Mouse (Mus musculus) intestine, embryonic 14.5 days (tissue): ENCODE data around the gene Olfr434. TPM values are rescaled to one million over a fixed set of nuclear protein-coding genes. Genes with fewer than 3 reads are reported as not detected.
"Not testable (repeated sequence)": the region's sequence is repeated elsewhere in the genome, so short reads cannot be mapped to it uniquely, and the experiment has no call there.

Source experiments
- ATAC-seq: fragments of 200-750 bp; cut with Nextera tagmentation; replicated peaks from 2 replicates; pipeline ENCODE4 v1.8.0; 2017; ENCODE audit warnings: low read depth, moderate number of reproducible peaks, moderate TSS enrichment, moderate library complexity; ENCODE audit not compliant: low FRiP score, low TSS enrichment
- DNase-seq: peaks from one replicate; pipeline ENCODE4 v3.0.0-alpha.2; 2018; ENCODE audit warnings: low spot score
- H3K27ac ChIP-seq: fragments of 300-500 bp; sonication (generic); 2 replicates; pipeline ENCODE4 v1.5.1; 2014; ENCODE audit warnings: low read depth, mild to moderate bottlenecking, control low read depth
- H3K27me3 ChIP-seq: fragments of 300-500 bp; sonication (generic); replicated peaks from 2 replicates; pipeline ENCODE4 v1.6.1; 2014; ENCODE audit warnings: low read length, control low read depth; ENCODE audit not compliant: control insufficient read depth, insufficient read depth
- H3K36me3 ChIP-seq: fragments of 300-500 bp; sonication (generic); 2 replicates; pipeline ENCODE4 v1.6.1; 2014; ENCODE audit warnings: low read length, control low read depth; ENCODE audit not compliant: control insufficient read depth, insufficient read depth
- H3K4me1 ChIP-seq: fragments of 300-500 bp; sonication (generic); replicated peaks from 2 replicates; pipeline ENCODE4 v1.6.1; 2014; ENCODE audit warnings: low read length, control low read depth, mixed read lengths; ENCODE audit not compliant: control insufficient read depth, insufficient read depth
- H3K4me2 ChIP-seq: fragments of 300-500 bp; sonication (generic); 2 replicates; pipeline ENCODE4 v1.6.1; 2014; ENCODE audit warnings: low read length
- H3K4me3 ChIP-seq: fragments of 300-500 bp; sonication (generic); 2 replicates; pipeline ENCODE4 v1.5.1; 2014; ENCODE audit warnings: low read depth, low read length, control low read depth, mixed read lengths
- H3K9ac ChIP-seq: fragments of 300-500 bp; sonication (generic); 2 replicates; pipeline ENCODE4 v1.6.1; 2014; ENCODE audit warnings: mild to moderate bottlenecking, low read length
- H3K9me3 ChIP-seq: fragments of 300-500 bp; sonication (generic); 2 replicates; pipeline ENCODE4 v1.6.1; 2016; ENCODE audit warnings: low read length, control low read depth; ENCODE audit not compliant: control insufficient read depth
- WGBS: fragments of 180-500 bp; shearing (Covaris S2); extraction: QIAGEN DNeasy Blood & Tissue Kit; methylation state at CpG from one replicate; pipeline ENCODE4 v1.1.7; 2014; 5-methylcytosine and 5-hydroxymethylcytosine counted together
- polyA plus RNA-seq: library from polyadenylated mRNA; unstranded; fragments of >200 nt; fragmentation: Nextera tagmentation; extraction: Ambion mirVana; gene quantifications from 2 replicates; pipeline ENCODE4 v1.2.1, GENCODE M21; 2014

Gene Olfr434
- not detected in 2 replicates for polyA plus RNA-seq

GRCm38 (mm10) chr6:43212873-43213272 lies at the start of gene Olfr434:
TSS of gene Olfr434 (plus strand) at chr6:43213021.
- H3K36me3 ChIP-seq, H3K4me1 ChIP-seq, H3K27ac ChIP-seq, H3K27me3 ChIP-seq, H3K9me3 ChIP-seq, H3K4me3 ChIP-seq, ATAC-seq, H3K4me2 ChIP-seq, DNase-seq, H3K9ac ChIP-seq: not testable (repeated sequence)

GRCm38 (mm10) chr6:43167246-43167645 lies 45.6 kb upstream of the Olfr434 start:
- Histone ChIP-seq H3K36me3 (no peaks in the 10 kb centered on the region), H3K4me3 (no peak overlapping the region), H3K27me3 (no peaks in the 10 kb centered on the region), H3K4me2 (no peak overlapping the region), H3K9me3 (no peaks in the 10 kb centered on the region), H3K27ac (no peak overlapping the region), H3K4me1 (no peaks in the 10 kb centered on the region), H3K9ac (no peak overlapping the region)
- 91% methylated on average over 4 of the region's 4 CpGs for WGBS
- DNase-seq (no peak), ATAC-seq (no peak)

GRCm38 (mm10) chr6:43171840-43172239 lies 41.0 kb upstream of the Olfr434 start, which contains the start of gene Olfr13:
TSS of gene Olfr13 (plus strand) at chr6:43172140.
- WGBS = 65% methylated on average over 4 of the region's 4 CpGs
- ATAC-seq = no peak
- no peak within 1 kb of the TSS for H3K4me2 ChIP-seq
- no peaks in the 10 kb centered on the region for H3K4me1 ChIP-seq
- DNase-seq = no peak
- no peaks in the 10 kb centered on the region for H3K36me3 ChIP-seq
- no peaks in the 10 kb centered on the region for H3K9me3 ChIP-seq
- no peaks in the 10 kb centered on the region for H3K27me3 ChIP-seq
- H3K9ac ChIP-seq = no peak within 1 kb of the TSS
- no peak within 1 kb of the TSS for H3K4me3 ChIP-seq
- H3K27ac ChIP-seq = no peak within 1 kb of the TSS

GRCm38 (mm10) chr6:43178129-43178528 lies 34.7 kb upstream of the Olfr434 start:
- Histone ChIP-seq H3K4me2 (no peak overlapping the region), H3K9ac (no peak overlapping the region), H3K27me3 (no peaks in the 10 kb centered on the region), H3K4me1 (no peaks in the 10 kb centered on the region), H3K9me3 (no peaks in the 10 kb centered on the region), H3K36me3 (no peaks in the 10 kb centered on the region), H3K4me3 (no peak overlapping the region), H3K27ac (no peak overlapping the region)
- 76% methylated on average over 1 of the region's 1 CpGs for WGBS
- DNase-seq (no peak), ATAC-seq (no peak)

- H3K36me3 ChIP-seq = no peaks in the 10 kb centered on the region
- H3K27me3 ChIP-seq = no peaks in the 10 kb centered on the region
- 57% methylated on average over 6 of the region's 6 CpGs for WGBS
- H3K4me1 ChIP-seq = no peaks in the 10 kb centered on the region
- no peak overlapping the region for H3K4me2 ChIP-seq
- no peaks in the 10 kb centered on the region for H3K9me3 ChIP-seq
- H3K9ac ChIP-seq = no peak overlapping the region
- no peak overlapping the region for H3K4me3 ChIP-seq
- no peak for ATAC-seq
- no peak for DNase-seq
- H3K27ac ChIP-seq = no peak overlapping the region
Measured at GRCm38 (mm10) chr6:43178584-43179501, 34.0 kb upstream of the Olfr434 start.

GRCm38 (mm10) chr6:43190986-43191385 lies 21.8 kb upstream of the Olfr434 start:
- Histone ChIP-seq H3K9ac (no peak overlapping the region), H3K9me3 (no peaks in the 10 kb centered on the region), H3K4me3 (no peak overlapping the region), H3K36me3 (no peaks in the 10 kb centered on the region), H3K27ac (no peak overlapping the region), H3K27me3 (no peaks in the 10 kb centered on the region), H3K4me1 (no peaks in the 10 kb centered on the region), H3K4me2 (no peak overlapping the region)
- WGBS = 52% methylated on average over 3 of the region's 3 CpGs
- ATAC-seq = no peak
- no peak for DNase-seq

- no peak within 1 kb of the TSS for H3K27ac ChIP-seq
- H3K27me3 ChIP-seq = no peaks in the 10 kb centered on the region
- no peaks in the 10 kb centered on the region for H3K36me3 ChIP-seq
- no peak within 1 kb of the TSS for H3K4me2 ChIP-seq
- no peaks in the 10 kb centered on the region for H3K9me3 ChIP-seq
- H3K9ac ChIP-seq = no peak within 1 kb of the TSS
- H3K4me3 ChIP-seq = no peak within 1 kb of the TSS
- no peaks in the 10 kb centered on the region for H3K4me1 ChIP-seq
- no peak for DNase-seq
- ATAC-seq = no peak
Measured at GRCm38 (mm10) chr6:43196781-43197180, 16.0 kb upstream of the Olfr434 start, which contains the start of gene Olfr435. TSS of gene Olfr435 (plus strand) at chr6:43197146.

GRCm38 (mm10) chr6:43198094-43198493 lies 14.7 kb upstream of the Olfr434 start:
- Histone ChIP-seq H3K27ac (no peak overlapping the region), H3K4me3 (no peak overlapping the region), H3K9me3 (no peaks in the 10 kb centered on the region), H3K4me2 (no peak overlapping the region), H3K27me3 (no peaks in the 10 kb centered on the region), H3K36me3 (no peaks in the 10 kb centered on the region), H3K9ac (no peak overlapping the region), H3K4me1 (no peaks in the 10 kb centered on the region)
- 38% methylated on average over 3 of the region's 3 CpGs for WGBS
- DNase-seq (no peak), ATAC-seq (no peak)

GRCm38 (mm10) chr6:43202786-43203185 lies 10.0 kb upstream of the Olfr434 start:
- Histone ChIP-seq H3K9me3 (no peaks in the 10 kb centered on the region), H3K27me3 (no peaks in the 10 kb centered on the region), H3K4me2 (no peak overlapping the region), H3K27ac (no peak overlapping the region), H3K4me3 (no peak overlapping the region), H3K4me1 (no peaks in the 10 kb centered on the region), H3K36me3 (no peaks in the 10 kb centered on the region), H3K9ac (no peak overlapping the region)
- ATAC-seq = no peak
- DNase-seq = no peak
